Mouse (Mus musculus): ENCODE data around the gene Ccni. TPM values are rescaled to one million over a fixed set of nuclear protein-coding genes. Genes with fewer than 3 reads are reported as not detected.

The Ccni gene
- polyA plus RNA-seq, 1 experiment, result not detected

GRCm38 (mm10) chr5:93152451-93152850 lies 53.8 kb downstream of the Ccni start:
- TF ChIP-seq CTCF (IDR thresholded peaks at IDR 0.05; ENCODE audit: insufficient read depth, low read depth, low read length), result no peak
- TF ChIP-seq POLR2A (IDR thresholded peaks at IDR 0.05; ENCODE audit: insufficient read depth, low read depth, low read length), result no peak

GRCm38 (mm10) chr5:93151985-93152384 lies 54.3 kb downstream of the Ccni start:
- WGBS, result 49% methylated on average over 6 of the region's 6 CpGs

More at GRCm38 (mm10) chr5:93152451-93152850, 53.8 kb downstream of the Ccni start:
- Histone ChIP-seq H3K4me1 (ENCODE audit: control insufficient read depth, insufficient read depth, low read length) (peaks cover 20% of the 10 kb centered on the region), H3K27ac (ENCODE audit: insufficient read depth, low read depth, low read length) (no peak overlapping the region), H3K4me3 (ENCODE audit: insufficient read depth, low read depth, low read length) (no peak overlapping the region)
- 59% methylated on average over 4 of the region's 4 CpGs for WGBS

GRCm38 (mm10) chr5:93149969-93150777 lies 56.1 kb downstream of the Ccni start:
- no peak overlapping the region for H3K4me3 ChIP-seq (ENCODE audit: insufficient read depth, low read depth, low read length)
- TF ChIP-seq POLR2A (IDR thresholded peaks at IDR 0.05; ENCODE audit: insufficient read depth, low read depth, low read length) (no peak), CTCF (IDR thresholded peaks at IDR 0.05; ENCODE audit: insufficient read depth, low read depth, low read length) (no peak)
- 66% methylated on average over 12 of the region's 12 CpGs for WGBS
- peak overlapping the region; percentile 46; the same call in 1 of the 2 replicates for H3K27ac ChIP-seq (ENCODE audit: insufficient read depth, low read depth, low read length)
- peaks cover 32% of the 10 kb centered on the region for H3K4me1 ChIP-seq (ENCODE audit: control insufficient read depth, insufficient read depth, low read length)

More at GRCm38 (mm10) chr5:93151985-93152384, 54.3 kb downstream of the Ccni start:
- H3K27ac ChIP-seq (ENCODE audit: insufficient read depth, low read depth, low read length), result no peak overlapping the region
- peaks cover 22% of the 10 kb centered on the region for H3K4me1 ChIP-seq (ENCODE audit: control insufficient read depth, insufficient read depth, low read length)
- no peak overlapping the region for H3K4me3 ChIP-seq (ENCODE audit: insufficient read depth, low read depth, low read length)
- TF ChIP-seq CTCF (IDR thresholded peaks at IDR 0.05; ENCODE audit: insufficient read depth, low read depth, low read length) (no peak), POLR2A (IDR thresholded peaks at IDR 0.05; ENCODE audit: insufficient read depth, low read depth, low read length) (no peak)

- Histone ChIP-seq H3K27ac (ENCODE audit: insufficient read depth, low read depth, low read length) (peak overlapping the region; percentile 77), H3K4me3 (ENCODE audit: insufficient read depth, low read depth, low read length) (no peak overlapping the region), H3K4me1 (ENCODE audit: control insufficient read depth, insufficient read depth, low read length) (peaks cover 22% of the 10 kb centered on the region)
- WGBS, result 64% methylated on average over 6 of the region's 6 CpGs
- TF ChIP-seq POLR2A (IDR thresholded peaks at IDR 0.05; ENCODE audit: insufficient read depth, low read depth, low read length) (no peak), CTCF (IDR thresholded peaks at IDR 0.05; ENCODE audit: insufficient read depth, low read depth, low read length) (no peak)
Measured at GRCm38 (mm10) chr5:93145504-93145903, 60.8 kb downstream of the Ccni start.

- H3K4me3 ChIP-seq (ENCODE audit: insufficient read depth, low read depth, low read length), result no peak overlapping the region
- 10% methylated on average over 5 of the region's 5 CpGs for WGBS
- H3K27ac ChIP-seq (ENCODE audit: insufficient read depth, low read depth, low read length), result peak overlapping the region; percentile 79
- peaks cover 16% of the 10 kb centered on the region for H3K4me1 ChIP-seq (ENCODE audit: control insufficient read depth, insufficient read depth, low read length)
- TF ChIP-seq POLR2A (IDR thresholded peaks at IDR 0.05; ENCODE audit: insufficient read depth, low read depth, low read length) (no peak), CTCF (IDR thresholded peaks at IDR 0.05; ENCODE audit: insufficient read depth, low read depth, low read length) (no peak)
Measured at GRCm38 (mm10) chr5:93144874-93145273, 61.4 kb downstream of the Ccni start.

- WGBS, result 59% methylated on average over 12 of the region's 12 CpGs
- no peak for TF ChIP-seq CTCF (IDR thresholded peaks at IDR 0.05; ENCODE audit: insufficient read depth, low read depth, low read length)
- TF ChIP-seq POLR2A (IDR thresholded peaks at IDR 0.05; ENCODE audit: insufficient read depth, low read depth, low read length), result no peak
- H3K27ac ChIP-seq (ENCODE audit: insufficient read depth, low read depth, low read length), result no peak overlapping the region
- H3K4me1 ChIP-seq (ENCODE audit: control insufficient read depth, insufficient read depth, low read length), result peaks cover 16% of the 10 kb centered on the region
- no peak overlapping the region for H3K4me3 ChIP-seq (ENCODE audit: insufficient read depth, low read depth, low read length)
Measured at GRCm38 (mm10) chr5:93143360-93144091, 62.8 kb downstream of the Ccni start.

- TF ChIP-seq CTCF (IDR thresholded peaks at IDR 0.05; ENCODE audit: insufficient read depth, low read depth, low read length), result no peak
- no peak for TF ChIP-seq POLR2A (IDR thresholded peaks at IDR 0.05; ENCODE audit: insufficient read depth, low read depth, low read length)
- Histone ChIP-seq H3K4me1 (ENCODE audit: control insufficient read depth, insufficient read depth, low read length) (peaks cover 15% of the 10 kb centered on the region), H3K27ac (ENCODE audit: insufficient read depth, low read depth, low read length) (no peak overlapping the region), H3K4me3 (ENCODE audit: insufficient read depth, low read depth, low read length) (no peak overlapping the region)
- WGBS, result 53% methylated on average over 5 of the region's 5 CpGs
Measured at GRCm38 (mm10) chr5:93140747-93141146, 65.5 kb downstream of the Ccni start.

GRCm38 (mm10) chr5:93139350-93139749 lies 66.9 kb downstream of the Ccni start:
- WGBS, result 93% methylated on average over 9 of the region's 9 CpGs
- no peak overlapping the region for H3K4me3 ChIP-seq (ENCODE audit: insufficient read depth, low read depth, low read length)
- peaks cover 15% of the 10 kb centered on the region for H3K4me1 ChIP-seq (ENCODE audit: control insufficient read depth, insufficient read depth, low read length)
- TF ChIP-seq CTCF (IDR thresholded peaks at IDR 0.05; ENCODE audit: insufficient read depth, low read depth, low read length) (no peak), POLR2A (IDR thresholded peaks at IDR 0.05; ENCODE audit: insufficient read depth, low read depth, low read length) (no peak)
- no peak overlapping the region; the same call in 1 of the 2 replicates for H3K27ac ChIP-seq (ENCODE audit: insufficient read depth, low read depth, low read length)

All from olfactory bulb, adult 2 months (tissue).